Mouse (Mus musculus) embryonic facial prominence, embryonic 12.5 days (tissue): Measurements from ENCODE around the gene Lancl1. TPM values are rescaled to one million over a fixed set of nuclear protein-coding genes. Genes with fewer than 3 reads are reported as not detected.
A peak's percentile ranks its signal among the peaks of the same experiment; 100 is the strongest.

Experiments used
- ATAC-seq: fragments of 200-750 bp; cut with Nextera tagmentation; 2 replicates; pipeline ENCODE4 v1.8.0; 2017; ENCODE audit not compliant: insufficient number of reproducible peaks, insufficient read depth, low FRiP score, low TSS enrichment
- H3K27ac ChIP-seq: fragments of 300-500 bp; sonication (generic); 2 replicates; pipeline ENCODE4 v1.5.1; 2016; ENCODE audit warnings: mild to moderate bottlenecking
- H3K27me3 ChIP-seq: fragments of 300-500 bp; sonication (generic); 2 replicates; pipeline ENCODE4 v1.6.1; 2016; ENCODE audit warnings: mild to moderate bottlenecking, moderate library complexity
- H3K36me3 ChIP-seq: fragments of 300-500 bp; sonication (generic); 2 replicates; pipeline ENCODE4 v1.6.1; 2016; ENCODE audit warnings: mild to moderate bottlenecking
- H3K4me1 ChIP-seq: fragments of 300-500 bp; sonication (generic); 2 replicates; pipeline ENCODE4 v1.6.1; 2016
- H3K4me2 ChIP-seq: fragments of 300-500 bp; sonication (generic); replicated peaks from 2 replicates; pipeline ENCODE4 v1.6.1; 2016; ENCODE audit warnings: mild to moderate bottlenecking, moderate library complexity
- H3K4me3 ChIP-seq: fragments of 300-500 bp; sonication (generic); 2 replicates; pipeline ENCODE4 v1.5.1; 2016; ENCODE audit warnings: mild to moderate bottlenecking
- H3K9ac ChIP-seq: fragments of 300-500 bp; sonication (generic); 2 replicates; pipeline ENCODE4 v1.6.1; 2016; ENCODE audit warnings: mild to moderate bottlenecking, moderate library complexity
- H3K9me3 ChIP-seq: fragments of 300-500 bp; sonication (generic); 2 replicates; pipeline ENCODE4 v1.6.1; 2016; ENCODE audit warnings: mild to moderate bottlenecking, moderate library complexity
- WGBS: fragments of 180-500 bp; shearing (Covaris S2); methylation state at CpG from one replicate; pipeline ENCODE4 v1.1.7; 2016; 5-methylcytosine and 5-hydroxymethylcytosine counted together
- polyA plus RNA-seq: library from polyadenylated mRNA; unstranded; fragments of >200 nt; fragmentation: Nextera tagmentation; extraction: Ambion mirVana; gene quantifications from 2 replicates; pipeline ENCODE4 v1.2.1, GENCODE M21; 2016

Lancl1 gene
- polyA plus RNA-seq, 1 experiment from 2014 or later = 110 TPM

GRCm38 (mm10) chr1:67010520-67010919, 28.2 kb downstream of the Lancl1 start:
- Histone ChIP-seq H3K4me2 (no peak overlapping the region), H3K27me3 (no peaks in the 10 kb centered on the region), H3K4me1 (no peaks in the 10 kb centered on the region), H3K4me3 (no peak overlapping the region), H3K36me3 (peaks cover 27% of the 10 kb centered on the region), H3K9ac (no peak overlapping the region), H3K9me3 (no peaks in the 10 kb centered on the region), H3K27ac (no peak overlapping the region)
- no peak for ATAC-seq
- 90% methylated on average over 3 of the region's 3 CpGs for WGBS

- H3K9ac ChIP-seq = no peak overlapping the region
- no peak overlapping the region for H3K4me3 ChIP-seq
- no peaks in the 10 kb centered on the region for H3K27me3 ChIP-seq
- no peaks in the 10 kb centered on the region for H3K9me3 ChIP-seq
- WGBS = 65% methylated on average over 3 of the region's 3 CpGs
- H3K27ac ChIP-seq = no peak overlapping the region
- 0 out of 2 replicates have a peak, but pooled peaks have one; percentile 52 for ATAC-seq
- no peaks in the 10 kb centered on the region for H3K4me1 ChIP-seq
- peaks cover 55% of the 10 kb centered on the region for H3K36me3 ChIP-seq
- H3K4me2 ChIP-seq = no peak overlapping the region
Measured at GRCm38 (mm10) chr1:67003699-67004098, 35.0 kb downstream of the Lancl1 start.

GRCm38 (mm10) chr1:67002226-67002625, 36.4 kb downstream of the Lancl1 start:
- Histone ChIP-seq H3K36me3 (peaks cover 49% of the 10 kb centered on the region), H3K27me3 (no peaks in the 10 kb centered on the region), H3K9me3 (no peaks in the 10 kb centered on the region), H3K27ac (no peak overlapping the region), H3K9ac (no peak overlapping the region), H3K4me1 (no peaks in the 10 kb centered on the region), H3K4me3 (no peak overlapping the region), H3K4me2 (no peak overlapping the region)
- ATAC-seq = no peak
- WGBS = 67% methylated on average over 6 of the region's 6 CpGs

GRCm38 (mm10) chr1:67001367-67001766, 37.3 kb downstream of the Lancl1 start:
- H3K9me3 ChIP-seq = no peaks in the 10 kb centered on the region
- WGBS = 94% methylated on average over 1 of the region's 1 CpGs
- H3K9ac ChIP-seq = no peak overlapping the region
- no peak overlapping the region for H3K4me3 ChIP-seq
- no peak overlapping the region for H3K4me2 ChIP-seq
- no peak for ATAC-seq
- H3K36me3 ChIP-seq = peaks cover 46% of the 10 kb centered on the region
- H3K4me1 ChIP-seq = no peaks in the 10 kb centered on the region
- H3K27me3 ChIP-seq = no peaks in the 10 kb centered on the region
- H3K27ac ChIP-seq = no peak overlapping the region

- H3K9me3 ChIP-seq = no peaks in the 10 kb centered on the region
- no peaks in the 10 kb centered on the region for H3K4me1 ChIP-seq
- H3K4me2 ChIP-seq = no peak overlapping the region
- H3K9ac ChIP-seq = no peak overlapping the region
- H3K36me3 ChIP-seq = peaks cover 38% of the 10 kb centered on the region
- no peak overlapping the region for H3K27ac ChIP-seq
- no peak for ATAC-seq
- 77% methylated on average over 3 of the region's 3 CpGs for WGBS
- no peaks in the 10 kb centered on the region for H3K27me3 ChIP-seq
- no peak overlapping the region for H3K4me3 ChIP-seq
Measured at GRCm38 (mm10) chr1:67000484-67000883, 38.2 kb downstream of the Lancl1 start.

GRCm38 (mm10) chr1:66998601-66999000, 40.1 kb downstream of the Lancl1 start:
- H3K4me2 ChIP-seq = no peak overlapping the region
- no peaks in the 10 kb centered on the region for H3K4me1 ChIP-seq
- no peak overlapping the region for H3K27ac ChIP-seq
- no peak for ATAC-seq
- no peak overlapping the region for H3K9ac ChIP-seq
- WGBS = 86% methylated on average over 1 of the region's 1 CpGs
- no peaks in the 10 kb centered on the region for H3K9me3 ChIP-seq
- H3K4me3 ChIP-seq = no peak overlapping the region
- H3K27me3 ChIP-seq = no peaks in the 10 kb centered on the region
- H3K36me3 ChIP-seq = peaks cover 19% of the 10 kb centered on the region

GRCm38 (mm10) chr1:66998188-66998587, 40.5 kb downstream of the Lancl1 start:
- no peak overlapping the region for H3K9ac ChIP-seq
- no peak overlapping the region for H3K4me2 ChIP-seq
- no peaks in the 10 kb centered on the region for H3K4me1 ChIP-seq
- no peaks in the 10 kb centered on the region for H3K9me3 ChIP-seq
- H3K36me3 ChIP-seq = peaks cover 19% of the 10 kb centered on the region
- H3K4me3 ChIP-seq = no peak overlapping the region
- no peak overlapping the region for H3K27ac ChIP-seq
- no peak for ATAC-seq
- 86% methylated on average over 4 of the region's 4 CpGs for WGBS
- no peaks in the 10 kb centered on the region for H3K27me3 ChIP-seq

DNA sequence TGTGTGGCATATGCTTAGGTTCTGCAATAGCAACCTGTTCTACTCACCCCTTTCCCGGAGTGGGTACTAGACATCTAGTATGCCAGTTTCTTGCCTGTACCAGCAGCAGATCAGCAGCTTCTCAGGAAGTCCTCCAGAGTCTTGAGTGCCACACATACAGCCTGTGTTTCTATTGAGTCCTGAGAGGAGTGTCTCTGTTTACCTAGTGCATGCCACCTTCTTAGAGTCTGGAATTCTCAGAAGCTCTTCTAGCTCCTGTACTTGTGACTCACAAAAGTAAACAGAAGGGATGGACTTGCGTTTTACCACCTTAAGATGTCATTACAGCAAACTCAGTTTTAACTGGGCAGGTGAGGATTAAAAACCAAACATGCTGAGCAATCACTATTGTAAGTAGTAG, 41.9 kb downstream of the Lancl1 start:
- 86% methylated on average over 2 of the region's 2 CpGs for WGBS
- Histone ChIP-seq H3K36me3 (0 out of 2 replicates have a peak, but pooled peaks cover 8% of the 10 kb centered on the region), H3K27ac (no peak overlapping the region), H3K4me1 (no peaks in the 10 kb centered on the region), H3K4me3 (no peak overlapping the region), H3K9me3 (no peaks in the 10 kb centered on the region), H3K9ac (no peak overlapping the region), H3K4me2 (no peak overlapping the region), H3K27me3 (no peaks in the 10 kb centered on the region)
- ATAC-seq = no peak

- no peak for ATAC-seq
- Histone ChIP-seq H3K36me3 (no peaks in the 10 kb centered on the region), H3K9ac (no peak overlapping the region), H3K9me3 (no peaks in the 10 kb centered on the region), H3K27me3 (no peaks in the 10 kb centered on the region), H3K27ac (no peak overlapping the region), H3K4me1 (0 out of 2 replicates have a peak, but pooled peaks cover under 1% of the 10 kb centered on the region), H3K4me3 (no peak overlapping the region), H3K4me2 (no peak overlapping the region)
Measured at GRCm38 (mm10) chr1:66992764-66993163, 45.9 kb downstream of the Lancl1 start.

DNA sequence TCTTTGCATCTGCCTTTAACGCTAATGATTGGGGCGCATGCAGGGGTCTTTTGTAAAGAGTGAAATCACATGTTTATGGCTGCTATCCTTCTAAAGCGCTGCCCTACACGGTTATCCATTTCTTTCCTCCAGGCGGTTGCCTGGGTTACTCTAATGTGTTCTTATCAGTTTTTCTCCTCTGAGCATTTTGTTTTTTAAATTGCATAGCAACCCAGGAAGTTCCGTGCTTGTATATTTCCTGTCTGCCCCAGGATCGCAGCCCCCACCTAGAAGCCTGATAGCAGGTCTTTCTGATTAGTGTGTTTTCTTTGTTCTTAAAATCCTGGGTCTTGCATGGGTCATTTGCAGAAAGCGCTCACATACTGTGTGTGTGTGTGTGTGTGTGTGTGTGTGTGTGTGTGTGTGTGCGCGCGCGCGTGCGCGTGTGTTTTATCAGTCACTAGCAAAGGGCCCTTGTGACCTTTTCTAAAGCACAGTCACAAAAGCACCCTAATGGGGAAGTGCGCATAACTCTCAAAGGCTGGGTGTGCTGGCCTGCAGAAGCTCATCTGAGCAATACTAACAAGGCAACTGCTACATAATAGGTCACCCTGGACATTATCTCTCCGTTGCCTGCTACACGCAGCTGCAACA, 51.0 kb downstream of the Lancl1 start:
- Histone ChIP-seq H3K4me1 (peaks cover 9% of the 10 kb centered on the region; the same call in 1 of the 2 replicates), H3K27me3 (no peaks in the 10 kb centered on the region), H3K36me3 (no peaks in the 10 kb centered on the region), H3K4me3 (no peak overlapping the region), H3K4me2 (no peak overlapping the region), H3K9ac (no peak overlapping the region), H3K27ac (no peak overlapping the region), H3K9me3 (no peaks in the 10 kb centered on the region)
- ATAC-seq = no peak
- WGBS = 77% methylated on average over 18 of the region's 18 CpGs

- ATAC-seq = no peak
Measured at GRCm38 (mm10) chr1:66985906-66986305, 52.8 kb downstream of the Lancl1 start.

GRCm38 (mm10) chr1:66985129-66985698, 53.5 kb downstream of the Lancl1 start:
- ATAC-seq = no peak

More at GRCm38 (mm10) chr1:66985906-66986305, 52.8 kb downstream of the Lancl1 start:
- Histone ChIP-seq H3K27ac (no peak overlapping the region), H3K36me3 (no peaks in the 10 kb centered on the region), H3K9me3 (no peaks in the 10 kb centered on the region), H3K4me3 (no peak overlapping the region), H3K4me1 (peaks cover 9% of the 10 kb centered on the region; the same call in 1 of the 2 replicates), H3K9ac (no peak overlapping the region), H3K4me2 (no peak overlapping the region), H3K27me3 (no peaks in the 10 kb centered on the region)
- WGBS = 70% methylated on average over 4 of the region's 4 CpGs

More at GRCm38 (mm10) chr1:66985129-66985698, 53.5 kb downstream of the Lancl1 start:
- H3K9ac ChIP-seq = no peak overlapping the region
- H3K4me1 ChIP-seq = peaks cover 9% of the 10 kb centered on the region; the same call in 1 of the 2 replicates
- no peak overlapping the region for H3K4me3 ChIP-seq
- H3K9me3 ChIP-seq = no peaks in the 10 kb centered on the region
- no peak overlapping the region for H3K4me2 ChIP-seq
- no peaks in the 10 kb centered on the region for H3K27me3 ChIP-seq
- no peaks in the 10 kb centered on the region for H3K36me3 ChIP-seq
- 23% methylated on average over 7 of the region's 7 CpGs for WGBS
- no peak overlapping the region for H3K27ac ChIP-seq
